Mouse (Mus musculus): Measurements from ENCODE around the gene Foxg1. TPM values are rescaled to one million over a fixed set of nuclear protein-coding genes. Genes with fewer than 3 reads are reported as not detected.

The Foxg1 gene
- not detected in 2 replicates for polyA plus RNA-seq (2012; rRNA removed)

DNA sequence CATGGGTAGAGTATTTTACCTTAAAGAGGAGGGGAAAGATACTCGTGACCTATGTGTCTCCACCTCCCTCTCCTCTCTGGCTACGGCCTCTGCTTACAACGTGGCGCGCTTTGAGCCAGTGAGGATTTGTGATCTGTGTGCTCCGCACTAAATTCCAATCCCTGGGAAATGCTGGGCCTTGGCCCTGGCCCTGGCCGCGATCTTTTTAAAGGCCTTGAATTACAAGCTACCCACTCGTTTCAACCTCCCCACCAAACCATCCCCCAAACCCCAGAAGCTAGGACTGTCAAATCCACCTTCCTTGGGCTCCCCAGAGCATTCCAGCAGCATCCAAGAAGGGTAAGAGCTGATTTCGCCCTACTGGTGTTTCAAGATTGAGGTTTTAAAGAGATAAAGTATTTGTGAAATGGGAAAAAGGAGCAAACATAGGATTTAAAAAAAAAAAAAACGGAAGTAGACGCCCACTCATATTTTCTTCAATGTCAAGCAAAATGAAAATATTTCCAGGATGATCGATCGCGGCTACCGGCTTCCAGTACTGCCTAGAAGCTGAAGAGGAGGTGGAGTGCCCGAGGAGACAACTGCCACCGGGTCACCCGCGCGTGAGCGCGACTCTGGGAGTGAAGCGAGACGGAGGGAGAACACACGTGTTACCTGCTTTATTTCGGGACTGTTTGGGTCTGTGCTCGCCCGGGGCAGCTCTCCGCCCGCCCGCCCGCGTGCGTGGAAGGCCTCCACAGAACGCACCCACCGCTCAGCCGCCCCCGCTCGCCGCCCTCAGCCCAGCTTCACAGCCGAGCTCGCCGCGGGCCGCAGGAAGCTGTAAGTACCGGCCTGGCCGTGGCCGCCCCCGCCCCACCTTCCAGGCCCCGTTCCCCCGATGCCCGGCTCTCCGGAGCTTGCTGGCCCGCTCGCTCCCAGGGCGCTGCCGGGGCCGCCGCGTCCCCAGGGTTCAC lies at the start of gene Foxg1:
Foxg1 (plus strand) TSS at position 96 of the 956 bp plus-strand sequence.

DNA sequence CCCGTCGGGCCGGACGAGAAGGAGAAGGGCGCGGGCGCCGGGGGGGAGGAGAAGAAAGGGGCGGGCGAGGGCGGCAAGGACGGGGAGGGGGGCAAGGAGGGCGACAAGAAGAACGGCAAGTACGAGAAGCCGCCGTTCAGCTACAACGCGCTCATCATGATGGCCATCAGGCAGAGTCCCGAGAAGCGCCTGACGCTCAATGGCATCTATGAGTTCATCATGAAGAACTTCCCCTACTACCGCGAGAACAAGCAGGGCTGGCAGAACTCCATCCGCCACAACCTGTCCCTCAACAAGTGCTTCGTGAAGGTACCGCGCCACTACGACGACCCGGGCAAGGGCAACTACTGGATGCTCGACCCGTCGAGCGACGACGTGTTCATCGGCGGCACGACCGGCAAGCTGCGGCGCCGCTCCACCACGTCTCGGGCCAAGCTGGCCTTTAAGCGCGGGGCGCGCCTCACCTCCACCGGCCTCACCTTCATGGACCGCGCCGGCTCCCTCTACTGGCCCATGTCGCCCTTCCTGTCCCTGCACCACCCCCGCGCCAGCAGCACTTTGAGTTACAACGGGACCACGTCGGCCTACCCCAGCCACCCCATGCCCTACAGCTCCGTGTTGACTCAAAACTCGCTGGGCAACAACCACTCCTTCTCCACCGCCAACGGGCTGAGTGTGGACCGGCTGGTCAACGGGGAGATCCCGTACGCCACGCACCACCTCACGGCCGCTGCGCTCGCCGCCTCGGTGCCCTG lies 2.6 kb downstream of the Foxg1 start, which contains the start of gene Gm43517:
Gm43517 (plus strand) TSS at position 299 of the 755 bp plus-strand sequence.

Other genes with a start within 250 kb of the Foxg1 start
- gene Gm43517, start 2.5 kb downstream of the Foxg1 start, polyA plus RNA-seq (2012; rRNA removed), result not detected in 2 replicates

All from ovary, adult 2 months (tissue).